Mouse (Mus musculus): Measurements from ENCODE around the gene Dpagt1. TPM values are rescaled to one million over a fixed set of nuclear protein-coding genes. Genes with fewer than 3 reads are reported as not detected.
"Not testable (repeated sequence)": the region's sequence is repeated elsewhere in the genome, so short reads cannot be mapped to it uniquely, and the experiment has no call there.

Dpagt1 gene
- polyA plus RNA-seq, 1 experiment, result 7.1 TPM

GRCm38 (mm10) chr9:44347166-44347565 is 21.3 kb downstream of the Dpagt1 start:
- Histone ChIP-seq H3K36me3 (replicated peaks; ENCODE audit: low read length) (peaks cover 71% of the 10 kb centered on the region), H3K9me3 (no peaks in the 10 kb centered on the region), H3K27me3 (replicated peaks) (no peaks in the 10 kb centered on the region), H3K4me1 (peaks cover 41% of the 10 kb centered on the region), H3K4me3 (replicated peaks) (no peak overlapping the region)
- TF ChIP-seq FLI1 (IDR thresholded peaks at IDR 0.05; ENCODE audit: low read length) (no peak), GATA1 (IDR thresholded peaks at IDR 0.05; ENCODE audit: borderline replicate concordance, low read length) (no peak)

GRCm38 (mm10) chr9:44347621-44348020 is 21.8 kb downstream of the Dpagt1 start:
- Histone ChIP-seq H3K4me1 (peaks cover 37% of the 10 kb centered on the region), H3K27me3 (replicated peaks) (no peaks in the 10 kb centered on the region), H3K9me3 (no peaks in the 10 kb centered on the region), H3K36me3 (replicated peaks; ENCODE audit: low read length) (peaks cover 72% of the 10 kb centered on the region), H3K4me3 (replicated peaks) (no peak overlapping the region)
- TF ChIP-seq GATA1 (IDR thresholded peaks at IDR 0.05; ENCODE audit: borderline replicate concordance, low read length) (no peak), FLI1 (IDR thresholded peaks at IDR 0.05; ENCODE audit: low read length) (no peak)

- Histone ChIP-seq H3K4me3 (replicated peaks) (no peak overlapping the region), H3K9me3 (no peaks in the 10 kb centered on the region), H3K4me1 (peaks cover 33% of the 10 kb centered on the region), H3K27me3 (replicated peaks) (no peaks in the 10 kb centered on the region), H3K36me3 (replicated peaks; ENCODE audit: low read length) (peaks cover 81% of the 10 kb centered on the region)
- no peak for TF ChIP-seq GATA1 (IDR thresholded peaks at IDR 0.05; ENCODE audit: borderline replicate concordance, low read length)
- no peak for TF ChIP-seq FLI1 (IDR thresholded peaks at IDR 0.05; ENCODE audit: low read length)
Measured at GRCm38 (mm10) chr9:44348546-44348945, 22.7 kb downstream of the Dpagt1 start.

- H3K36me3 ChIP-seq (replicated peaks; ENCODE audit: low read length), result peaks cover 99% of the 10 kb centered on the region
Measured at GRCm38 (mm10) chr9:44351396-44351795, 25.6 kb downstream of the Dpagt1 start.

GRCm38 (mm10) chr9:44352337-44352736 is 26.5 kb downstream of the Dpagt1 start:
- TF ChIP-seq GATA1 (IDR thresholded peaks at IDR 0.05; ENCODE audit: borderline replicate concordance, low read length) (no peak), FLI1 (IDR thresholded peaks at IDR 0.05; ENCODE audit: low read length) (no peak)
- peaks cover 22% of the 10 kb centered on the region for H3K4me1 ChIP-seq
- no peak overlapping the region for H3K4me3 ChIP-seq (replicated peaks)
- H3K9me3 ChIP-seq, result no peaks in the 10 kb centered on the region
- H3K27me3 ChIP-seq (replicated peaks), result no peaks in the 10 kb centered on the region
- H3K36me3 ChIP-seq (replicated peaks; ENCODE audit: low read length), result peaks cover 99% of the 10 kb centered on the region

More at GRCm38 (mm10) chr9:44351396-44351795, 25.6 kb downstream of the Dpagt1 start:
- TF ChIP-seq GATA1 (IDR thresholded peaks at IDR 0.05; ENCODE audit: borderline replicate concordance, low read length), result no peak
- TF ChIP-seq FLI1 (IDR thresholded peaks at IDR 0.05; ENCODE audit: low read length), result no peak
- Histone ChIP-seq H3K9me3 (no peaks in the 10 kb centered on the region), H3K4me3 (replicated peaks) (no peak overlapping the region), H3K4me1 (peaks cover 19% of the 10 kb centered on the region), H3K27me3 (replicated peaks) (no peaks in the 10 kb centered on the region)

- TF ChIP-seq GATA1 (IDR thresholded peaks at IDR 0.05; ENCODE audit: borderline replicate concordance, low read length), result no peak
- no peak for TF ChIP-seq FLI1 (IDR thresholded peaks at IDR 0.05; ENCODE audit: low read length)
- Histone ChIP-seq H3K9me3 (no peaks in the 10 kb centered on the region), H3K4me3 (replicated peaks) (no peak overlapping the region), H3K27me3 (replicated peaks) (no peaks in the 10 kb centered on the region), H3K36me3 (replicated peaks; ENCODE audit: low read length) (peaks cover 98% of the 10 kb centered on the region), H3K4me1 (peaks cover 25% of the 10 kb centered on the region)
Measured at GRCm38 (mm10) chr9:44353142-44353541, 27.3 kb downstream of the Dpagt1 start.

GRCm38 (mm10) chr9:44357207-44357606 is 31.4 kb downstream of the Dpagt1 start:
- H3K4me1 ChIP-seq, result peaks cover 21% of the 10 kb centered on the region
- H3K27me3 ChIP-seq (replicated peaks), result no peaks in the 10 kb centered on the region
- no peak overlapping the region for H3K4me3 ChIP-seq (replicated peaks)
- peaks cover 75% of the 10 kb centered on the region for H3K36me3 ChIP-seq (replicated peaks; ENCODE audit: low read length)
- TF ChIP-seq FLI1 (IDR thresholded peaks at IDR 0.05; ENCODE audit: low read length) (no peak), GATA1 (IDR thresholded peaks at IDR 0.05; ENCODE audit: borderline replicate concordance, low read length) (no peak)
- H3K9me3 ChIP-seq, result no peaks in the 10 kb centered on the region

GRCm38 (mm10) chr9:44361190-44361917 is 35.5 kb downstream of the Dpagt1 start, which contains the start of gene Vps11:
Gene Vps11, minus strand, starts transcription at chr9:44361670.
- no peak for TF ChIP-seq GATA1 (IDR thresholded peaks at IDR 0.05; ENCODE audit: borderline replicate concordance, low read length)
- TF ChIP-seq FLI1 (IDR thresholded peaks at IDR 0.05; ENCODE audit: low read length), result peak; percentile 73
- Histone ChIP-seq H3K36me3 (replicated peaks; ENCODE audit: low read length) (peaks cover 34% of the 10 kb centered on the region), H3K27me3 (replicated peaks) (no peaks in the 10 kb centered on the region), H3K9me3 (no peaks in the 10 kb centered on the region), H3K4me1 (peaks cover 25% of the 10 kb centered on the region), H3K4me3 (replicated peaks) (peak within 1 kb of the TSS; percentile 94)

- H3K4me1 ChIP-seq, result peaks cover 24% of the 10 kb centered on the region
- peak overlapping the region; percentile 94 for H3K4me3 ChIP-seq (replicated peaks)
- H3K9me3 ChIP-seq; H3K27me3 ChIP-seq (replicated peaks): not testable (repeated sequence)
- H3K36me3 ChIP-seq (replicated peaks; ENCODE audit: low read length), result peaks cover 28% of the 10 kb centered on the region
Measured at GRCm38 (mm10) chr9:44361931-44362330, 36.1 kb downstream of the Dpagt1 start.

GRCm38 (mm10) chr9:44364480-44364879 is 38.7 kb downstream of the Dpagt1 start:
- H3K36me3 ChIP-seq (replicated peaks; ENCODE audit: low read length), result peaks cover 6% of the 10 kb centered on the region
- H3K9me3 ChIP-seq, result no peaks in the 10 kb centered on the region
- H3K4me1 ChIP-seq, result peaks cover 19% of the 10 kb centered on the region
- H3K27me3 ChIP-seq (replicated peaks), result no peaks in the 10 kb centered on the region
- TF ChIP-seq GATA1 (IDR thresholded peaks at IDR 0.05; ENCODE audit: borderline replicate concordance, low read length) (no peak), FLI1 (IDR thresholded peaks at IDR 0.05; ENCODE audit: low read length) (no peak)
- H3K4me3 ChIP-seq (replicated peaks), result no peak overlapping the region
